Mouse (Mus musculus) regulatory T cell (primary cell): Measurements from ENCODE around the gene Rsph1.

Experiments used
- in situ Hi-C: fragments of 300-600 bp; cut with MboI, MseI; formaldehyde crosslinking; loops from one replicate; pipeline ENCODE4 v1.15.1; 2025; ENCODE audit warnings: high pct_unique_total_duplicates

Rsph1 gene

DNA sequence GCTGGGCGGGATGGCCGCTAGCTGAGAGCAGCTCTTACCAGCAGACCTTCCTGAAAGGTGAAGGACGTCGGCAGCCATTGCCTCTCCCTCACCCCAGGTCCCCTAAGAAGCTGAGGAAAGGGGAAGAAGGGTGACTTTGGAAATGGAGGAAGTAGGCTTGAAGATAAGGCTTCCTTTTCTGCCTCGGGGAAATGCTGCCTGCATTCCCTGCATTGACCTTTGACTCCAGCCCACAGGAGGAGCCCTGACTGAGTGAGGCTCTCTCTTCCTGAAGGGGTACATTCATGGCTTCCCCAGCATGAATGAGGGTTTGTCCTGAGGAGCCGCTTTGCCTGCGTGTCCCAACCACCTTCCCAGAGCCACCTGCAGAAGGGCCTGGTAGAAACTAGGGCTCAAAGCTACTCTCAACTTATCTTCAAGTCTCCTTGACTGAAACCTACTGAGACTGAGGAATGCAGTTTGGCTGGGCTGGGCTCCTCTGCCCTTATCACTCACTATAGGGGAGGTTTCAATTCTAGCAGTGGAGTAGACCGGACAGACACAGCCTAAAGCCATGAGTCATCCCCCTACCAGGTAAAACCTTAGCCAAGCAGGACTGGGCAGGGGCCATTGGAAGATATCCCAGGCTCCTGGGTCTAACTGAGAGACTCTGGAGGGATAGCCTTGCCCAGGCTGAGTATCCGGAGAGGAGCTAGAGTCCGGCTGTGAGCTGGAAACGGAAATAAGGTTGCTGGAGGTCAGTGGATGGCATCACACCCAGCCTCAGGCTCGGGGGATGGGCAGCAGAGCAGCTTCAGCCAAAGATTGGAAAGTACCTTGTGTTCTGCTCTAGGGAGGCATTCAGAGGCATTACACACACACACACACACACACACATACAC lies 28.0 kb upstream of the Rsph1 start:
- in situ Hi-C loops: loop anchor here (5.0 kb wide), 1 partner anchor 58 kb away; no protein-coding TSS in a partner anchor

DNA sequence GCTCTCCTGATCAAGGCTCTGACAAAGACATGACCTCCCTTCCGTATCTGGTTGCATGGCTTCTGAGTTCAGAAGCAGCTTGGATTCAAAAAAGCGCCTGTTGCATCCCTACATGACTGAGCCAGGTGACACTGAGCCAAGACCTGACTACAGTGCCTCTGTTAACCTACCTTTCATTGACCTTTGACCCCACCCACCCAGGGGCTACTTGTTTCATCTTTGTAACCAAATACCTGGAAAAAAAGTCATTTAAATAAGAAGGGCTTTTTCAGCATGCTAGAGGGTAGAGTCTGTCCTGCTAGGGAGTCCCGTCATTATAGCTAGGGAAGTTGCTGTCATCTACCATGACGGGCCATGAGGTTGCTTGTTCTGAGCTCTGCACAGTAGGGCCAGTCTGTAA lies 26.2 kb upstream of the Rsph1 start:
- in situ Hi-C loops: no loop called here

DNA sequence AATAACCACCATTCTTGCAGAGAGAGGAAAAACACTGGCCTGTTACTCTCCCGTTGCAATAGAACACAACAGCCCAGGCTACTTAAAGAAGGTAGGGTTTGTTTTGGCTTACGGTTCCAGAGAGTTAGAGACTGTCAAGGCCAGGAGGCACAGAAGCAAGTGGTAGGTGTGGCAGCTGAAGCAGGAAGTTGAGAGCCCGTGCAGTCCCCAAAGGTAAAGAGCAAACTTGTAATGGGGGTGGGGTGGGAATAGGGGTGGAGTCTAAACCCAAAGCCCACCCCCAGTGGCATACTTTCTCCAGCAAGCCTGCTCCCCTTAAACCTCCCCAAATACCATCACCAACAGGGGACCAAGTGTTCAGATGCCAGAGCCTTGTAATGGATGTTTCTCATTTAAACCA lies 23.6 kb upstream of the Rsph1 start:
- in situ Hi-C loops: no loop called here

DNA sequence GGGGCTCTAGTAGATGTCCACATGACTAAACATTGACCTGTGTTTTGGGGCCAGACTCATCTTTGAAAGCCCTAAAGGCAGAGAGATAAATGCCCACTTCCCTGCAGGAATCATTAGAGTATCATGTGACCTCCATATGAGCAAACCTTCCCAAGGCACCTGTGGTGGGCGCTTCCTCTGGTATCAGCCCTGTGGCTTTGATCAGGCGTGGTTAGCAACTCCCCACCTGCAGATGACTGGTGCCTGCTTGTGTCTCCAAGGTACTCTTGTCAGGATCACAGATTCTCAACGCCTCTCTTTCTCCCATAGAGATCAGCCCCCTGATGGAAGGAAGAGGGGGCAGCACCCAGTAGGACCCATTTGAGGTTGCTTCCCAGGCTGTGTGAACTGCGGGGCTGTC lies 22.8 kb upstream of the Rsph1 start:
- in situ Hi-C loops: no loop called here

DNA sequence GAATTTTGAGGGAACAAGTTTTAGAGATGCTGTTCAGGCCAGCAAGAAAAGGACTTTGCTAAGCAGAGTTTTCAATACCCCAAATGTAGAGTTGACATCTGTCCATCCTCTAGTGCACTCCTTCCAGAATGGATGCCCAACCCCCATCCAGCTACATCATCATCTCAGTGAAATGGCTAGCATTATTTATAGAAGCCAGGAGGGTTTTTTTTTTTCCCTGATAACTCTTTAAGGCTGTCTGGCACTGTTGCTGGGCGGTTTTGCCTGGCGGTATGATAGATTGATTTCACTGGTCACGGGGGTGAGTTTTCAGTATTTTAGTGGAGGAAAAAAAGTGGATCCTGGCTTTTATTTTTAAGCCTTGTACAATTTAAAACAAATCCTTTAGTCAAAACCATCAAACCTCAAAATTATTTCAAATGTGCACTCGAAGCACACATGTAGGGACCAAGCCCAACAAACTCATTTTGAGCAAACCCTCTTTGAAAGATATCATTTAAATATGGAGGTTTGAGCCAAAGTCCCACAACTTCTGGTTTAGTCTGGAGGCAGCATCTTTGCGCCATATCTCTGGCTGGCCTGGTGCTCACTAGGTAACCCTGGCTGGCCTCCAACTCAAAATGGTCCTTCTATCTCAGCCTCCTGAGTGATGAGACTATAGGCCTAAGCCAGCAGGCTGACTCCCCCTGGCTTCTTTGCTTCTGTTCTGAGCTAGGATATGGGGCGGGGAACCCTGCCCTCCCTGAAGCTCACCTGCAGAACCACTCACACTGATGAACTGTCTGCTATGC lies 21.4 kb upstream of the Rsph1 start:
- in situ Hi-C loops: no loop called here

DNA sequence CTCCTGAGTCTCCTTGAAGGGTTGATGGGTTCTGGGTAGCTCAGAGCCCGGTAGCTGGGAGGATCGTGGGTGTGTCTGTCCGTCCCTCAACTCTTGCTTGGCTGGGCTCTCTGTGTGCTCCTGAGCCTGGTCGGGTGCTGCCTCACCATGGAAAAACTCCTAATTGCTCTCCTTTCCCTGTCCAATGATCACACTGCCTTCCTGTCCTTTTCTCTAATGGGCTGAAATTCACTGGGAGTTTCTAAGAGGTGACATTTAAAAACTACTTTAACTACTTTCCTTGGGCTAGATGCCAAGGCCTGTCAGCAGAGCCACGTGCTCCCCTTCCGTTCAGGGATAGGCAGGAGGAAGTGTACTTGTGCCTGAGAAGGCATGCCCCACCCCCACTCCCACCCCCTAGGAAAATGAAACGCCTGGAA lies 20.3 kb upstream of the Rsph1 start:
- in situ Hi-C loops: no loop called here

DNA sequence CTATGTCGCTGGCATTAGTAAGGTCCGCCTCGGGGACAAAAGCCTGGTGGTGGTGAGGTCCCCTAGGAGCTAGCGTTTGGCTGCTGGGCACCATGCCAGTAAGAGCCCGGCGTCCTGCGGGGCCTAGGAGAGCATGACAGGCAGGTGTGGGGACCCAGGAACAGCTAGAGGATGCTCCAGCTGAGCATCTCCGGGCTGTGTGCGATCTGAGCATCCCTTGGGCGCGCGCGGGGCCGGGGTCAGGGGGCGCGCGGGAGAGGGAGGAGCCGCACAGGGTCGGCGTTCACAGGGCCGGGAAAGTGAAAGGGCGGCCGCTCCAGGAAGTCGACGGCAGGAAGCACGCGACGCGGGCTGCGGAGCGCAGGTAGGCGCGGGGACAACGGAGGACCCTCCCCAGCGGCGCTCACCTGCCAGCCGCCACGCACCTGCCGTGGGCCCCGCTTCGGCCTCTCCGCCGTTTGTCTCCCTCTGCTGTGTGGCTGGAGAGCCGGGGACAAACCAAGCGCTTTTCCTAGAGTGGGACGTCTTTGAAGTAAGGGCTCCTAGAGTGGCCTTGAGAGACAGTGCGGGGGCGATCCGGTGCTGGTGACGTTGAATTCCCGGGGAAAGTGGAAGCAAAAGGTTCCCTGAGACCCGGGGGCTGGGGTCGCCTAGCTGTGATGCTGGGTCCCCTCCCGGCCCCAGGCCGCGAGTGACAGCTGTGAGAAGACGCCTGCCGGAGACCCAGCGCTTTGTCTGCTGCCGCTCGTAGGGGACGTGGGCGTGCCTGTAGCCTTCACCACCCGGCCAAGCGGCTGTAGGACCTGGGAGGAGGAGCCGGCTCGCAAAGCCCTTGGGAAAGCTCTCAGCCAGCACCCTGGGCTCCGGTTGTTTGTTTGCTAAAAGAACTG lies 19.0 kb upstream of the Rsph1 start:
- in situ Hi-C loops: no loop called here

DNA sequence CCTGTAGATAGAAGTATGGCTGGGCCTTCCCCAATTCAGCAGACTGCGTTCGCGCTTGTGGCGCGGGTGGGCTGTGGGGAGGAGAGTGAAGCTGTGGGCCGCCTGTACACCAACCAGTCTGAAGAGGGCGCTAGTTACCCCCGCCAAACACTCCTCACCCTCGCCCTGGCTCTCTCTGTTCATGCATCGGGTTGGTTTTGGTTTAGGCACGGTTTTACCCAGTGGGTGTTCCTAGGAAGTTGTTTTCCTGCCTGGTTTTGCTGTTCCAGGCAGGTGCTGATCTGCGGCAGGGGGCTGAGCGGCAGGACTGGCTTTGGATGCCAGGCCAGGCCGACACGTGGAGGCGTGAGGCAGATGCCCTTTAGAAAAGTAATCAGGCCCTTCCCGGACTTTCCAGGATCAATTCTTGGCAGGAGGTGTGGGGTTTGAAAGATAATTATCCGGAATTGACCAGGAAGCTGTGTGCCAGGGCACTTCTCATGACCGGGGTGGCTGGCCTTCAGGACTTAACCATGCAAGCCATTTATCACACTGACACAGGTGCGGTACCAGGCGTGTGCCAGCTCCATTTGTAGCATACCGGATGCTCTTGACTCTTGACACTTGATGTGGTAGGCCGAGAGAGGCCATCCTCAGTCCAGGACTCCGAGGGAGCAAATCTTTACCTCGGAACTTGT lies 18.2 kb upstream of the Rsph1 start:
- in situ Hi-C loops: no loop called here

DNA sequence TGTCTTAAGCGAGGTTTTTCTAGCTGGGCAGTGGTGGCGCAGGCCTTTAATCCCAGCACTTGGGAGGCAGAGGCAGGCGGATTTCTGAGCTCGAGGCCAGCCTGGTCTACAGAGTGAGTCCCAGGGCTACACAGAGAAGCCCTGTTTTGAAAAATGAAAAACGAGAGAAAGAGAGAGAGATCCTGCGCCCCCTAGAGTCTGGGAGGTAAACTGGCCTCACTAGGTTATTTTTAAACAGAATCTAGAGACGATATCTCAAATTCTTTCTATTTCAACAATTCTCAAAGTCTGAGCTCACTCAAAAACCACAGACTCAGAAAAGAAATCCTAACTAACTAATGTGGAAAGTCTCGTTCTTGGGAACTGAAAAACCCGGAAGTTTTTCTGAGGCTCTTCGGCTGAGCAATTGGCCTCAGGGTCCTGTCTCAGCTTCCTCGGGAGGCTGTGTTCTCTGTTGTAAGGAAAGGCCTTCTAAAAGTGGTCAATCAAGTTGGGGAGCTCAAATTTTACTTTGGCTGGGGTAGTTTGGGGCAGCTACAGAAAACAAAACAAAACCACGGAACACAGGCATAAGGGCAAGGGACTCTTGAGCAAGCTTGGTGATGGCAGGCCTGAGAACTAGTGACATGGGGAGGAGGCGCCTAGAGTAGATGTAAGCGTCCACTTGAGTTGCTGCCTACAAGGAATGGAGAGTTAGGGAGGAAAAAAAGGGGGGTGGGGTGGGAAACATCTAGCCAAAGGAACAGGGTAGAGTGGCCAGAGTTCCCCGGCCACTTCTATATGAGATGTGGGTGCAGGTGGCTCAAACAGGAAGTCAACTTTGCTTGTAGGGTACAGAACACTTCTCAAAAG lies 17.4 kb upstream of the Rsph1 start:
- in situ Hi-C loops: no loop called here

DNA sequence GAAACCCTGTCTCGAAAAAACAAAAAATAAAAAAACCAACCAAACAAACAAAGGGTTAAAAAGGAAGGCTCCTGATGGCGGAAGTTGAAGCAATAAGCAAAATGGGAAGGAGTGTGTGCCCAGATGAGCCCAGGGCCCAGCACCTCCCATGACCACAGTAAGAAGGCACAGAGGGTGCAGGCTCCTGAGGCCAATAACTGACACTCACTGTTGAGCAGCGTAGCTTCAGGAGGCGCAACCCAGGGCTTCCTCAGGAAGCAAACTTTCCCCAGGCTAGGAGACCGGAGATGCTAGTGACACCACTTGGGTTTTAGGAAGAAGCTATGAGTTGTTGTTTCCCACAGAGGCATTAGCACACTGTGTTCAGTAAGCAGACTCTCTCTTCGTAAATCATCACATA lies 13.7 kb upstream of the Rsph1 start:
- in situ Hi-C loops: no loop called here

DNA sequence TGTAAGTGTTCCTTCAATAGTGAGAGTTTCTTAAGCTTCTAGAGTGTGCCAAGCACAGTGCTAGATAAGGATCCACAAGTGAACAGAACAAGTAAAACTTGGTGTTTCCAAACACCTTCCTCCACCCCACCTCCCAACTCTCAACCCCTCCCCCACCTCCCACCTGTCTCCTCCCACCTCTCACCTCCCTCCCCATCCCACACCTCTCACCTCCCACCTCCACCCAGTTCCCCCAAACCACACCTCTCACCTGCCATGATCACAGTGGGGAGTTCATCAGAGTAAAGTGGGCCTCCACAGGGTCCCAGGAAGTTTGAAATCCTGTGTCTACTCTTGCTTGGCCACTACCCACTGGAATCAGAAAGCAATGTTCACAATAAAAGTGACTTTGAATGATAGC lies 13.1 kb upstream of the Rsph1 start:
- in situ Hi-C loops: no loop called here

DNA sequence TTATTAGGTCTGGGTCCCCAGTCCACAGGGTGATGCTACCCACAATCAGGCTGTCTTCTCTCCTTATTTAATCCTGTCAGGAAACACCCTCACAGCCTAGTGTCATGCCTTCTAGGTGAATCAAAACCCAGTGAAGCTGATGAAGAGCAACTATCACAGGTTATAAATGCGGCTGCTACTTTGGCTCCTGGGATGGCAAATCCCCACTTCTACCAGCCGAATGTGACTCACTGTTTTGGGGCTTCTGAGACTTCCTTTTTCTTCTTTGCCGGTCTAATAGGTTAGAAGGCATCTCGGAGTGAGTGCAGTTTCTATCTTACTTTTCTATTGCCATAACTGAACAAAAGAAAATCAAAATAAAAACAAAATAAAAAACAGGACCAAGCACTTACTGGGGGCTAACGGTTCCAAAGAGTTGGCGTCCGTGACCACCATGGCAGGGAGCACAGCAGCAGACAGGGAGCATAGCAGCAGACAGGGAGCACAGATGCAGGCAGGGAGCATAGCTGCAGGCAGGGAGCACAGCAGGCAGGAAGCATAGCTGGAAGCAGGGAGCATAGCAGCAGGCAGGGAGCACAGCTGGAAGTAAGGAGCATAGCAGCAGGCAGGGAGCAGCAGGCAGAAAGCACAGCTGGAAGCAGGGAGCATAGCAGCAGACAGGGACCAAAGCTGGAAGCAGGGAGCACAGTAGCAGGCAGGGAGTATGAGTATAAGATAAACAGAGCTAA lies 12.0 kb upstream of the Rsph1 start:
- in situ Hi-C loops: no loop called here

DNA sequence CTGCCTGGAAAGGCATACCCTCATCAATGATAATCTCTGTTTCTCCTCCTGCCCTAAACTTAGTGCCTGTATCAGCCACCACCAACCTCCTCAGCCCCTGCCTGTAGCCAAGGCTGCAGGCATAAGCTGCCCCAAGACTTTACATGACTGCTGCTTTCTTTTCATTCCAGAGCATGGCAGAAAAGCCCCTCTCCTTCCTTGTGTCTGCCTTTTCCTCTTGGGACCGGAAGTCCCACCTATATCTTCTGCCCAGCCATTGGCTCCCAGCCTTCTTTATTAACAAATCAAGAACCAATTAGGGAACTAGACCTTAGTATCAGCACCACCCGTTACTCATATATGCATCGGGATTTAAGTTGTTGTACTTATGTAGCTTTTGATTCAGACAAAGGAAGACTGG lies 10.0 kb upstream of the Rsph1 start:
- in situ Hi-C loops: no loop called here

DNA sequence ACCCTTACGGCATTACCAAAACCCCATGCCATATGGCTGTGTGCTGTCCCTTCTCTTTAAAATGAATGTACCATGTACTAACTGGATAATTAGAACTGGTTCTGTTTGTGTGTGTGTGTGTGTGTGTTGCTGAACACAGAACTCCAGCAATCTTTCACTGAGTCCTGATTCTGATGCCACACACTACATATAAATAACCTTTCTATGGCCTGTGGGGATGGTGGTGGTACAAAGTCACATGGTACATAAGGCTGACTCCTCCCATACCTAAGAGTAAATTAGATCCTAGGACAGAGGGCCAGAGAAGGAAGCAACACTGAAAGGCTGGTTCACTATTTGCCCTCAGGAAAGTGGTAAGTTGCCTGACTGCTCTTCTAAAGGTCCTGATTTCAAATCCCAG lies 9.3 kb upstream of the Rsph1 start, which contains the start of gene Slc37a1:
TSS of gene Slc37a1 (plus strand) at position 301 of the 400 bp plus-strand sequence.
- in situ Hi-C loops: no loop called here

DNA sequence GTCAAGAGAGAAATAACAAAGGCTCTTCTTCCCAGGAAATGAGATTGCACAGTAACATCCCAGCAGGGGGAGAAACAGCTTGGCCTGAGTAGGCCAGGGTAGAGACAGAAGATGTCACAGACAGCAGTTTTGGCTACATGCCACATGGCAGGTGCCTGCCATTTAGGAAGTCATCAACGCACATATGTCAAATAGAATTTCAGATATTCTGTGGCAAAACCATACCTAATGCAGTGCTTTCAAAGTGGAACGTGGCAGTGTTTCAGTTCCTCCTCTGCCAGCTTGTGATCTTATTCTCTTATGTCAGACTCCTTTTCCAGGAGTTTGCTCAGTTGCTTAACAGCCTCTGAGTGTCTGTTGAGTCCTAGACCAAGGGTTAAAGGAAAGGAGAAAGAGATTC lies 8.7 kb upstream of the Rsph1 start:
- in situ Hi-C loops: no loop called here

DNA sequence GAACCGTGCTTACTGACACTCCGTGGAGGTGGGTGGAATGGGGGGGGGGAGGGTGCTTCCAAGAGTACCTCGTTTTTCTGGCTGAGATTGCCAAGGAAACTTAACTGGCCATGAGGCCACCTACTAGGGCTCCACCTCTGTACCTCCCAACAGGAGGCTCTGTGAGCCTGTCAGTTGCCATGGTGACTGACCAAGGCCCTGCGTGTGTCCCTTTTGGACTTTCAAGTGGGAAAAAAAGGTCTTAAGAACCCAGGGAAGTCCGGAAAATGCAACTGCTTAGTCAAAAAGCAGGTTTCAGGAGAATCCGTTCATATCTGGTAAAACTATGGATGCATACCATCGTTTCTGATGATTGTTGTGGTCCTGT lies 5.5 kb upstream of the Rsph1 start:
- in situ Hi-C loops: no loop called here

DNA sequence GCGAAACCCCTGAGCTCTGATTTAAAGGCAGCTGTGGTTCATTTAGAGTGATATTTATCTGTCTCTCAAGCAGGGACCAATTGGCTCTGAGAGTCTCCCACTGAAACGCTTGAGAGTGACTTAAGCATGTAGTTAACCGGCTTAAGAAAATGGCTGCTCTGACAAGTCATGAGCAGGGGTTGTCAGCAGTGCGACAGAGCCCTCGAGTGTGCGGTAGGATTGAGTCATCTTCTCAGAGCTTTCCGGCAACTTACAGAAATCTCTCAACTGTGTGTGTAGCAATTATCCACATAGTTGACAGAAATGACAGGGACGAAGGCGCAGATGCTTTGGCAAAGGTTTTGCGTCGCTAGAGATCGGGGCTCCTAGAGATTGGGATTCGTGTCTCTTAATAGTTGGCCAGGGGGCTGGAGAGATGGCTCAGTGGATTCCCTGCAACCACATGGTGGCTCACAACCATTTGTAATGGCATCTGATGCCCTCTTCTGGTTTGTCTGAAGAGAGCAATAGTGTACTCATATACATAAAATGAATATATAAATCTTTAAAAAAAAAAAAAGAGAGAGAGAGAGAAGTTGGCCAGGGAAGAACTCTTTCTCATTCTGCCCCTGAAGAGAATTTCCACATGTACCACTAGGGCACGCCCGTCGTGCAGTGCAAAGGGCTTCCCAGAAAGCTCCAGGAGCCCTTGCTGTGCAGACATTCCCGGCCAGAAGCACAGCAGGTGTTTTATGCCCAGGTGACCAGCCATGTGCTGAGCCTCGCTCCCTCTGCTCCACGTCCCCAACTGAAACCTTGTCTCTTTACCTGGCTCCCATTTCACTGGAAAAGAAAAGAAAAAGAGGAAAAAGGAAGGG lies 4.9 kb upstream of the Rsph1 start:
- in situ Hi-C loops: no loop called here

DNA sequence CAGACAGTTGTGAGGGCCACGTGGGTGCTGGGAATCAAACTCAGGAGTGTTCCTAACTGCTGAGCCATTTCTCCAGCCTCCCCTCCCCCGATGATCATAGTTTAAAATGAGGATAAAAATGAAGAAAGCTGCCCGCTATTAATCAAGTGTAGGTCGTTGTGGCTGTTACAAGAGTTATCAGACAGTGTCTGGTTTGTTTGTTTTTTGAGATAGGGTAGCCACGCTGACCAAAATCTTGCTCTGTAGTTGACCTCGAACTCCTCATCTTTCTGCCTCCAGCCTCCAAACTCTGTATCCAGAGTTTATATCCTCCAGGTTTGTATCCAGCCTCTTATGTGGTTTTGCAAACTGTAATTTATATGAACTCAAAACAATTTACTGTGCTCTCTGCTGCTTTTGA lies 3.1 kb upstream of the Rsph1 start:
- in situ Hi-C loops: no loop called here

DNA sequence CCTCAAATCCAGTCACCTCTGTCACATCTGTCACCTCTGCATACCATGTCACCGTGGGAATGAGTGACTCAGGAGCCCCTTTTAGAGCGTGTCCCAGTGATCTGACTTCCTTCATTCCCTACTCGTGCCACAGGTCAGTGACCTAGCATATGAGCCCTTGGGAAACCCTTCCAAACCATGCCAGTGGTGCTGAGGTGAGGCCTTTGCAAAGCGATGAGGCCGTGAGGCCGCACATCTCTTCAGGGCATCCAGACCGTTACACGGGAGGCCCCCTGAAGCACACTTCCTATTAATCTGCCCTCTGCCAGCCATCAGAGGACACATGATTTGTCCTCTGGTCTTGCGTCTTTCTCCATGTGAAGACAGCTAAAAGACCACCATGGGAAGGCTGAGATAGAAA lies 2.4 kb upstream of the Rsph1 start:
- in situ Hi-C loops: no loop called here
